Mouse (Mus musculus) stomach, postnatal 0 days (tissue): ENCODE results near the gene Slc22a17.

Source experiments
- CTCF ChIP-seq: IDR thresholded peaks from 2 replicates; pipeline ENCODE4 v1.5.1; 2016; ENCODE audit warnings: antibody characterized with exemption, low read depth, mild to moderate bottlenecking, moderate library complexity
- EP300 ChIP-seq: optimal IDR thresholded peaks from 2 replicates; pipeline ENCODE3; 2016; ENCODE audit warnings: antibody characterized with exemption

DNA sequence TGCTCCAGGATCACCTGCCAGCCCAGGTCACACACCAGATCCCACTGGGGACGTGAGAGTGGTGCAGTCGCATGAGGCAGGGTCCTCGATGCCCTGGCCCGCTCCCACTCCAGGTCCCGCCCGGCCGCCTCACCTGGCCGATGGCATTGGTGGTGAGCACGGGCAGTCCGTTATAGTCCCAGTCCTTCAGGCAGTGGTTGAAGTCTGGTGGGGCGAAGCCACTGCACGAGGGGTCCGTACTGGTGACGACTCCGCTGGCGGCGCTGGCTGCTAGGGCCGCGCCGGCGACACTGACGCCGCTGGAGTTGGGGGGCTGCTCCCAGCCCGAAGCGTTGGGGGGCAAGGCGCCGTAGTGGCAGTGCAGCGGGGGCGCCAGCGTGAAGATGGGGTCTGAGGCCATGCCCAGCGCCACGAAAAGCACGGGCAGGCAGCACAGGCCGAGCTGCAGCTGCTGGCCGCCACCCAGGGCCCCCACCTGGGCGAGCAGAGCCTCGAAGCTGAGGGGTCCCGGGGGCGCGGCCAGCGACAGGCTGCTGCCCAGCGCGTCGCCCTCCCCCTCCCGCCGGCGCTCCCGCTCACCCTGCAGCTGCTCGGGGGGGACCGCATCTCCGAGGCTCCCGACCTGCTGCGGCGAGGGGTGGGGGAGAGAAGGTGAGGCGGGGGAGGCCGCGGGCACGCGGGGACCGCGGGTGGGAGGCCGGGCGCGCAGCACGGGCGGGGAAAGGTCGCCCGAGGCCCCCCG is 652 bp downstream of the Slc22a17 start:
- TF ChIP-seq CTCF (no peak), EP300 (no peak)
